Mouse (Mus musculus) liver, embryonic 11.5 days (tissue): ENCODE results near the gene Cnih2. TPM values are rescaled to one million over a fixed set of nuclear protein-coding genes. Genes with fewer than 3 reads are reported as not detected.
A peak's percentile ranks its signal among the peaks of the same experiment; 100 is the strongest.

Source experiments
- ATAC-seq: fragments of 200-750 bp; cut with Nextera tagmentation; replicated peaks from 2 replicates; pipeline ENCODE4 v1.8.0; 2017; ENCODE audit warnings: moderate number of reproducible peaks, mild to moderate bottlenecking, moderate TSS enrichment, moderate library complexity; ENCODE audit not compliant: low FRiP score
- DNase-seq: peaks from one replicate; pipeline ENCODE4 v3.0.0-alpha.2; 2017; ENCODE audit warnings: low spot score
- H3K27ac ChIP-seq: fragments of 300-500 bp; sonication (generic); 2 replicates; pipeline ENCODE4 v1.5.1; 2014; ENCODE audit warnings: mild to moderate bottlenecking, low read depth, low read length, control low read depth
- H3K27me3 ChIP-seq: fragments of 300-500 bp; sonication (generic); replicated peaks from 2 replicates; pipeline ENCODE4 v1.6.1; 2014; ENCODE audit warnings: low read length, mixed read lengths; ENCODE audit not compliant: control insufficient read depth, insufficient read depth
- H3K36me3 ChIP-seq: fragments of 300-500 bp; sonication (generic); 2 replicates; pipeline ENCODE4 v1.6.1; 2014; ENCODE audit warnings: mild to moderate bottlenecking, low read length, moderate library complexity, mixed read lengths; ENCODE audit not compliant: control insufficient read depth, insufficient read depth
- H3K4me1 ChIP-seq: fragments of 300-500 bp; sonication (generic); replicated peaks from 2 replicates; pipeline ENCODE4 v1.6.1; 2014; ENCODE audit warnings: low read length, mixed read lengths; ENCODE audit not compliant: control insufficient read depth, insufficient read depth
- H3K4me2 ChIP-seq: fragments of 300-500 bp; sonication (generic); 2 replicates; pipeline ENCODE4 v1.6.1; 2014; ENCODE audit warnings: mild to moderate bottlenecking, control low read depth, moderate library complexity
- H3K4me3 ChIP-seq: fragments of 300-500 bp; sonication (generic); 2 replicates; pipeline ENCODE4 v1.5.1; 2014; ENCODE audit warnings: low read depth, low read length, control low read depth
- H3K9ac ChIP-seq: fragments of 300-500 bp; sonication (generic); 2 replicates; pipeline ENCODE4 v1.6.1; 2014; ENCODE audit warnings: low read depth, low read length, control low read depth
- H3K9me3 ChIP-seq: fragments of 300-500 bp; sonication (generic); 2 replicates; pipeline ENCODE4 v1.6.1; 2016; ENCODE audit warnings: low read length, inconsistent platforms, mixed read lengths; ENCODE audit not compliant: control insufficient read depth
- WGBS: fragments of 180-500 bp; shearing (Covaris S2); extraction: QIAGEN DNeasy Blood & Tissue Kit; methylation state at CpG from one replicate; pipeline ENCODE4 v1.1.7; 2014; 5-methylcytosine and 5-hydroxymethylcytosine counted together
- polyA plus RNA-seq: library from polyadenylated mRNA; unstranded; fragments of >200 nt; fragmentation: Nextera tagmentation; extraction: Ambion mirVana; gene quantifications from 2 replicates; pipeline ENCODE4 v1.2.1, GENCODE M21; 2014

Gene Cnih2
- polyA plus RNA-seq, 1 experiment from 2014 or later: 8.4 TPM

DNA sequence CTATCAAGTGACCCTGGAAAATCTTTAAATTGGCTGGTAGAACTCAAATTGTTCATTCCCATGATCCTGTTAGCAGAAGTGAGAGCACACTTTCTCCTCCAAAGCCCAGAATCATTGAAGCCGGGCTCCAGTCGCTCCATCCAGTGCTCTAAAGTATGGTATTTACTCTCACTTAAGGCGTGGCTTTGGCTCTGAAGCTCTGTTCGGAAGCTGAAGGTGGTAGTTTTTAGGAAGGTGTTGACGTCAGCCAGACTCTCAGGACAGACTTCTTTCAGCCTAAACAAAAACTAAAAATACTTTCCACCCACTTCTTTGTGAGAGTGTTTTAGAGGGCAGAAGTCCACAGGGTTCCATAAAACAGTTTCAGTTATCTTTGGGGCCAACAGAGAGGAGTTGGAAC lies 24.8 kb downstream of the Cnih2 start:
- peaks cover 39% of the 10 kb centered on the region for H3K27me3 ChIP-seq
- H3K4me2 ChIP-seq: no peak overlapping the region
- peaks cover 34% of the 10 kb centered on the region for H3K4me1 ChIP-seq
- no peaks in the 10 kb centered on the region for H3K9me3 ChIP-seq
- WGBS: 35% methylated on average over 5 of the region's 5 CpGs
- H3K27ac ChIP-seq: no peak overlapping the region
- no peaks in the 10 kb centered on the region for H3K36me3 ChIP-seq
- H3K9ac ChIP-seq: no peak overlapping the region
- no peak for ATAC-seq
- DNase-seq: no peak
- no peak overlapping the region for H3K4me3 ChIP-seq

DNA sequence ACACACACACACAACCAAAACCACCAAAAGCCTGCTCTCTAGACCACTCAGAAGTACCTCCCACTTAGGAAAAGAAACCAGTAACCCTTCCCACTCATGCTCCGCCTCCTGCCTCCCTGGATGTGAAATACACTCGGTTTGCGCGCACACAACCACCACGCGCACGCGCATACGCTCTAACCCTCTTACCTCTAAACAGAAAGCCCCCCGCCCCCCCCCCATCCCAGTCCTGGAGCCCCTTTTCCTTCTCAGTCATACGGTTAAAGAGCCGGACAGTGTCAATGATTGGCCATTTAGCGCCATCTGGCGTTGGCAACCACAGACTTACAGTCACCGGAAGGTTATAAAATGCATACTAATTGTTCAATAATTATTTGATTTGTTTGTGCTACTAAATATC lies 25.3 kb downstream of the Cnih2 start:
- Histone ChIP-seq H3K4me3 (peak overlapping the region; percentile 52), H3K36me3 (no peaks in the 10 kb centered on the region), H3K4me1 (peaks cover 39% of the 10 kb centered on the region), H3K27ac (no peak overlapping the region), H3K9me3 (no peaks in the 10 kb centered on the region), H3K27me3 (peaks cover 41% of the 10 kb centered on the region), H3K9ac (no peak overlapping the region), H3K4me2 (peak overlapping the region; percentile 95)
- 2% methylated on average over 15 of the region's 15 CpGs for WGBS
- no peak for DNase-seq
- ATAC-seq: 0 out of 2 replicates have a peak, but pooled peaks have one; percentile 11

DNA sequence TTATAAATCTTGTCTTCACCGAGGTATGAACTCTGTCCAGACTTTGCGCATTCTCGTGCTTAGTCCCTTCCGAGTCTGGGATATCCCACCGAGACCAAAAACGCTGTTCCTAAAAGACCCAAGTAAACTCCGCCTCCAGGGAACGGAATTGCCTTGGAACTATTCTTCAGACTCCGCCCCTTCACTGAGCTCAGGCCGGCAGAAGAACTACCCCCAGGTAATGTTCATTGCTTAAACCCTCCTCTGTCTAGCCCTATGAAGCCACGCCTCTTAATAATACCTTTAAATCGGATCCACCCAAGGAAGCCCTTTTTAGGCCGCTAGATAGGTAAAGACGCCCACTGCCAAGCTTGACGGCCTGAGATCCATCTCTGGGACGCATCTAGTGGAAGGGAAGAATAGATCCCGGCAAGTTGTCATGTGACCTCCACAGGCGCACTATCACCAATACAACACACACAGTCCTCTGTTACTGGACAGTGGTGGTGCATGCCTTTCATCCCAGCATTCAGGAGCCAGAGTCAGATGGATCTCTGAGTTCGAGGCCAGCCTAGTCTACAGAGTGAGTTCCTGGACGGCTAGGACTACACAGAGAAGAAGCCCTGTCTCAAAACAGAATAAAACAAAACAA lies 25.8 kb downstream of the Cnih2 start:
- peak overlapping the region; percentile 52 for H3K4me3 ChIP-seq

DNA sequence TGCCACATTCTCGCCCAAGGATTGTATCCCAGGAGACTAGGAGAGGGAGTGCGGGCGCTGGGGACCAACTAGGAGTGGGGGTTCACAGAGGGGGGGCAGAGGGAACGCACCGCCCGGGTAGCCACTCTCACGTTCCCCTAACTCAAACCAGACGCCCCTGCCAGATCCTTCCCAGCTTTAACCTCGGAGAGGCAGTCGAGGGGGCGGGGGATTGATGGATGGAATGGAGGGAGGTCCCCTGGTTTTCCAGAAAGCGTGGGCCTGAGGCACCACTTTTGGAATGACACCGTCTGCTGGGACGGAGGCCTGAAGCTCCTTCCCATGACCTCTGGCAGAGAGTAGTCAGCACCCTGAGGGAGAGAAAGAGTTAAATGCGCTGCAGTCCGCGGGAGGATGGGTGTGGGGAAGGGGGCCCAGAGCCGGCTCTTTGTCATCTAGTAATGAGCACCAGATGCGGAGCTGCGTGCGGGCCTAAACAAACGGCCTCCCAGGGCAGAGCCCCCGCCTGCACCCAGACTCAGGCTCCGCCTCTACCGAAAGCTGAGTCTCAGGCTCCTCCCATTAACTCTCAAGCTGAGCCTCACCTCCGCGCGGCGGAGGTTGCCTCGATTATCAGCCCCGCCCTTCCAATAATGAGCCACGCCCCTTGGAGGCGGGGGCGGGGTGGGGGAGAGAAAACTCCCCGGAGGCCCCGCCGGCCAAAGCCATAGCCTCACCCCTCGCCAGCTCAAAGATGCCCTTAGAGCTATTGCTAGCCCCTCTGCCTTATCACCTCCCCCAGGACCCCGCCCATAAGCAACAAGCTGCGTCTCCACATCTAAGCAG lies 26.6 kb downstream of the Cnih2 start:
- H3K4me2 ChIP-seq: peak overlapping the region; percentile 95
- ATAC-seq: peak; percentile 80
- H3K36me3 ChIP-seq: no peaks in the 10 kb centered on the region
- WGBS: 2% methylated on average over 40 of the region's 40 CpGs
- H3K4me1 ChIP-seq: peaks cover 51% of the 10 kb centered on the region
- peak; percentile 84 for DNase-seq
- no peaks in the 10 kb centered on the region for H3K9me3 ChIP-seq
- peaks cover 44% of the 10 kb centered on the region for H3K27me3 ChIP-seq
- peak overlapping the region; percentile 66 for H3K27ac ChIP-seq
- H3K4me3 ChIP-seq: peak overlapping the region; percentile 52
- H3K9ac ChIP-seq: peak overlapping the region; percentile 66

More for the DNA sequence above, 25.8 kb downstream of the Cnih2 start:
- Histone ChIP-seq H3K27me3 (peaks cover 44% of the 10 kb centered on the region), H3K9me3 (no peaks in the 10 kb centered on the region), H3K4me1 (peaks cover 44% of the 10 kb centered on the region), H3K36me3 (no peaks in the 10 kb centered on the region), H3K27ac (peak overlapping the region; percentile 57; the same call in 1 of the 2 replicates), H3K9ac (peak overlapping the region; percentile 66; the same call in 1 of the 2 replicates), H3K4me2 (peak overlapping the region; percentile 95)
- WGBS: 4% methylated on average over 20 of the region's 20 CpGs
- DNase-seq: no peak
- ATAC-seq: peak; percentile 11; the same call in 1 of the 2 replicates

DNA sequence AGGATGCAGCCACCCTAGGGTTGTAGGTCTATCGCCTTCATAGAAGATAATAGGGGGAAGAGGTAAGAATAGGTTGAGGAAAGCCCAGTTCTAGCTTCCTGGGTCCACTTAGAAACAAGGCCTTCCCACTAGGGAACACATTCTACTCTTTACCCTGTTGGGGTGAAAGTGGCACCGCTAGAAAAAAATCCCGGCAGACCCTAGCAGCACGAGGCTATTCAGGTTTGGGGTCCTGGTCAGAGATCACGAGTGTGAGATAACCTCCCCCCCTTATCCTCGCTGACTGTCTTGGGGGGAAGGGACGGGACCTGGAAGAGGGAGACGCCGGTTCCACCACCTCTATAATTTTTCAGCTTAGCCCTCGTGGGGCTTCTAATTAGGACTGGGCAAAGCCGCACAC lies 27.2 kb downstream of the Cnih2 start:
- peaks cover 41% of the 10 kb centered on the region for H3K27me3 ChIP-seq
- no peaks in the 10 kb centered on the region for H3K36me3 ChIP-seq
- no peaks in the 10 kb centered on the region for H3K9me3 ChIP-seq
- DNase-seq (no peak), ATAC-seq (no peak)
- peak overlapping the region; percentile 66 for H3K9ac ChIP-seq
- peak overlapping the region; percentile 66 for H3K27ac ChIP-seq
- peak overlapping the region; percentile 95 for H3K4me2 ChIP-seq
- H3K4me1 ChIP-seq: peaks cover 51% of the 10 kb centered on the region
- WGBS: 14% methylated on average over 11 of the region's 11 CpGs
- H3K4me3 ChIP-seq: peak overlapping the region; percentile 52

DNA sequence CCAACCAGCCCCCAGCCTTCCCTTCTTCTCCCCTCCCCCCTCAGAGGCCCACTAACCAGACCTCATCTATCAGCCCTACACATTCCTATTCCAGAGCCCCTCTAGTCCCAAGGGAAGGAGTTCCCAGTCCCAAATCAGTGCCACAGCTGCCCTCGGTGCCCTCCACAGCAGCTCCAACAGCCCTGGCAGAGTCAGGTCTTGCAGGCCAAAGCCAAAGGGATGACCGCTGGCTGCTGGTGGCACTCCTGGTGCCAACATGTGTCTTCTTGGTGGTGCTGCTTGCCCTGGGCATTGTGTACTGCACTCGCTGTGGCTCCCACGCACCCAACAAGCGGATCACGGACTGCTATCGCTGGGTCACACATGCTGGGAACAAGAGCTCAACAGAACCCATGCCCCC lies 28.3 kb downstream of the Cnih2 start:
- ATAC-seq (no peak), DNase-seq (no peak)
- H3K27me3 ChIP-seq: peaks cover 41% of the 10 kb centered on the region
- no peaks in the 10 kb centered on the region for H3K36me3 ChIP-seq
- peaks cover 59% of the 10 kb centered on the region for H3K4me1 ChIP-seq
- H3K9me3 ChIP-seq: no peaks in the 10 kb centered on the region
- peak overlapping the region; percentile 95 for H3K4me2 ChIP-seq
- 71% methylated on average over 7 of the region's 7 CpGs for whole genome bisulfite sequencing
- H3K27ac ChIP-seq: peak overlapping the region; percentile 30; the same call in 1 of the 2 replicates
- H3K4me3 ChIP-seq: no peak overlapping the region; the same call in 1 of the 2 replicates
- H3K9ac ChIP-seq: no peak overlapping the region

DNA sequence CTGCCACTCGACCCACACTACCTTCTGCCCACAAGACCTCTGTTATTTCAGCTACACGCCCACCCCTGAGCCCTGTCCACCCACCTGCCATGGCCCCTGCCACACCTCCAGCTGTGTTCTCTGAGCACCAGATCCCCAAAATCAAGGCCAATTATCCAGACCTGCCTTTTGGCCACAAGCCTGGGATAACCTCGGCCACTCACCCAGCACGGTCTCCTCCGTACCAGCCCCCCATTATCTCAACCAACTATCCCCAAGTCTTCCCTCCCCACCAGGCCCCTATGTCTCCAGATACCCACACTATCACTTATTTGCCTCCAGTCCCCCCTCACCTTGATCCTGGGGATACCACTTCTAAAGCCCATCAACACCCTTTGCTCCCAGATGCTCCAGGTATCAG lies 28.8 kb downstream of the Cnih2 start:
- H3K27me3 ChIP-seq: peaks cover 41% of the 10 kb centered on the region
- peaks cover 62% of the 10 kb centered on the region for H3K4me1 ChIP-seq
- no peaks in the 10 kb centered on the region for H3K36me3 ChIP-seq
- peak overlapping the region; percentile 59; the same call in 1 of the 2 replicates for H3K4me3 ChIP-seq
- peak overlapping the region; percentile 95 for H3K4me2 ChIP-seq
- WGBS: 74% methylated on average over 5 of the region's 5 CpGs
- ATAC-seq: no peak
- no peak for DNase-seq
- H3K27ac ChIP-seq: no peak overlapping the region
- H3K9me3 ChIP-seq: no peaks in the 10 kb centered on the region
- no peak overlapping the region for H3K9ac ChIP-seq

DNA sequence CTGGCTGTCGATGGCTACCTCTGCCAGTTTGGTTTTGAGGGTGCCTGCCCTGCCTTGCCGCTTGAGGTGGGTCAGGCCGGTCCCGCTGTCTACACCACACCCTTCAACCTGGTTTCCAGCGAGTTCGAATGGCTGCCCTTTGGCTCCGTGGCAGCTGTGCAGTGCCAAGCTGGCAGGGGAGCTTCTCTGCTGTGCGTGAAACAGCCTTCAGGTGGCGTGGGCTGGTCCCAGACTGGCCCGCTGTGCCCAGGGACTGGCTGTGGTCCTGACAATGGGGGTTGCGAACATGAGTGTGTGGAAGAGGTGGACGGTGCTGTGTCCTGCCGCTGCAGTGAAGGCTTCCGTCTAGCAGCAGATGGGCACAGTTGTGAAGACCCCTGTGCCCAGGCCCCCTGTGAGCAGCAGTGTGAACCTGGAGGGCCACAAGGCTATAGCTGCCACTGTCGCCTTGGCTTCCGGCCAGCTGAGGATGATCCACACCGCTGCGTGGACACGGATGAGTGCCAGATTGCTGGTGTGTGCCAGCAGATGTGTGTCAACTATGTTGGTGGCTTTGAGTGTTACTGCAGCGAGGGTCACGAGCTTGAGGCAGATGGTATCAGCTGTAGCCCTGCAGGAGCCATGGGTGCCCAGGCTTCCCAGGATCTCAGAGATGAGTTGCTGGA lies 29.6 kb downstream of the Cnih2 start:
- Histone ChIP-seq H3K9ac (peak overlapping the region; percentile 73), H3K4me1 (peaks cover 62% of the 10 kb centered on the region), H3K9me3 (no peaks in the 10 kb centered on the region), H3K27me3 (peaks cover 40% of the 10 kb centered on the region), H3K4me2 (peak overlapping the region; percentile 95), H3K4me3 (peak overlapping the region; percentile 59), H3K36me3 (no peaks in the 10 kb centered on the region), H3K27ac (peak overlapping the region; percentile 90)
- ATAC-seq (no peak), DNase-seq (no peak)
- 36% methylated on average over 21 of the region's 21 CpGs for WGBS
